Mouse (Mus musculus) lung, postnatal 36 days (tissue): ENCODE results near the gene Dapk2.

ENCODE experiments used
- DNase-seq: peaks from one replicate; pipeline ENCODE4 v3.0.0; 2022; ENCODE audit warnings: mixed read lengths

Gene Dapk2

GRCm38 (mm10) chr9:66194003-66194402, 36.0 kb downstream of the Dapk2 start:
- no peak for DNase-seq

GRCm38 (mm10) chr9:66196561-66196960, 38.5 kb downstream of the Dapk2 start:
- peak; percentile 71 for DNase-seq

GRCm38 (mm10) chr9:66198533-66198932, 40.5 kb downstream of the Dapk2 start:
- DNase-seq, result no peak

- DNase-seq, result peak; percentile 32
Observed at GRCm38 (mm10) chr9:66199657-66200410, 41.8 kb downstream of the Dapk2 start.

- DNase-seq, result no peak
Observed at GRCm38 (mm10) chr9:66200411-66200789, 42.4 kb downstream of the Dapk2 start.

- no peak for DNase-seq
Observed at GRCm38 (mm10) chr9:66201665-66202064, 43.6 kb downstream of the Dapk2 start.

- no peak for DNase-seq
Observed at GRCm38 (mm10) chr9:66202463-66202862, 44.4 kb downstream of the Dapk2 start.

GRCm38 (mm10) chr9:66205702-66206101, 47.7 kb downstream of the Dapk2 start:
- DNase-seq, result no peak

- peak; percentile 52 for DNase-seq
Observed at GRCm38 (mm10) chr9:66206825-66207224, 48.8 kb downstream of the Dapk2 start.

- no peak for DNase-seq
Observed at GRCm38 (mm10) chr9:66211420-66211819, 53.4 kb downstream of the Dapk2 start.

- DNase-seq, result no peak
Observed at GRCm38 (mm10) chr9:66212088-66212487, 54.1 kb downstream of the Dapk2 start.

GRCm38 (mm10) chr9:66212802-66213201, 54.8 kb downstream of the Dapk2 start:
- no peak for DNase-seq

GRCm38 (mm10) chr9:66213386-66214032, 55.5 kb downstream of the Dapk2 start:
- DNase-seq, result peak; percentile 53

- no peak for DNase-seq
Observed at GRCm38 (mm10) chr9:66215551-66215950, 57.5 kb downstream of the Dapk2 start.

GRCm38 (mm10) chr9:66217970-66218369, 59.9 kb downstream of the Dapk2 start:
- no peak for DNase-seq

- DNase-seq, result peak; percentile 93
Observed at GRCm38 (mm10) chr9:66218917-66219725, 61.1 kb downstream of the Dapk2 start.

- no peak for DNase-seq
Observed at GRCm38 (mm10) chr9:66223872-66224271, 65.8 kb downstream of the Dapk2 start.

- no peak for DNase-seq
Observed at GRCm38 (mm10) chr9:66225737-66226485, 67.9 kb downstream of the Dapk2 start.

- no peak for DNase-seq
Observed at GRCm38 (mm10) chr9:66228456-66229151, 70.6 kb downstream of the Dapk2 start.

- DNase-seq, result no peak
Observed at GRCm38 (mm10) chr9:66231820-66232479, 73.9 kb downstream of the Dapk2 start.

- DNase-seq, result no peak
Observed at GRCm38 (mm10) chr9:66236615-66237014, 78.6 kb downstream of the Dapk2 start.

- DNase-seq, result no peak
Observed at GRCm38 (mm10) chr9:66237742-66238141, 79.7 kb downstream of the Dapk2 start.
